Mouse (Mus musculus) bone marrow macrophage, adult 2 months (primary cell): ENCODE data around the gene Parp6.

Experiments used
- CTCF ChIP-seq: IDR thresholded peaks from 2 replicates; pipeline ENCODE4 v1.5.1; 2012; ENCODE audit warnings: low read depth, mild to moderate bottlenecking, low read length, moderate library complexity
- POLR2A ChIP-seq: IDR thresholded peaks from 2 replicates; pipeline ENCODE4 v1.6.1; 2012; ENCODE audit warnings: mild to moderate bottlenecking, low read depth, low read length, borderline replicate concordance

GRCm38 (mm10) chr9:59696381-59696780, 79.3 kb downstream of the Parp6 start:
- TF ChIP-seq CTCF (no peak), POLR2A (no peak)
